9 mouse cellular contexts compared by ENCODE assay signal in the genomic region with DNA sequence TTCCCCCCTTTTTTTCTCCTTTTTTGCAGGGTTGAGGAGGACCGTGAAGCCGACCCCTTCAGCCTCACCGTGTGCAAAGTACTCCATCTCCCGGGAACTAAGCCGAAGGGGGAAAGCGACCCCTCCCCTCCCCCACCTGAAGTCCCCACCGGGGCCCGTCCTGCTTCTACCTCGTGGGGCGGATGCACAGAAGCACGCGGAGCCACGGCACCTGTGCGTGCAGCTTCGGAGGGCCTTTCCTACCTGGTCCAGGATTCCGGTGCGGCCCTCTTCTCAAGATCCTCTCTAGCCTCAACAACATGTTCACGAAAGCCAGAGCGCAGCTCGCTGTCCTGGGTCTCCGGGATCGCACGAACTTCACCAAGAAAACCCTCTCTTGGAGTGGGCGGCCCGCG. TPM values are rescaled to one million over a fixed set of nuclear protein-coding genes. Genes with fewer than 3 reads are reported as not detected.
DNase-seq lines count a peak whose midpoint lies in the region; ATAC-seq lines count a peak whose summit lies in the region.
"Had no signal": no experiment of that assay in that cellular context is flagged by ENCODE, and none has a peak within 500 bp of the region (broad histone marks: within the 10 kb centered on the region; RNA-seq: fewer than 3 reads in every experiment).

No protein-coding gene starts in this region.

- no peak overlapping the region for H3K27ac ChIP-seq in kidney, embryonic 16.5 days (ENCODE audit: low read length)
- no peak overlapping the region for H3K27ac ChIP-seq in embryonic facial prominence, embryonic 10.5 days (replicated peaks)
- H3K27ac ChIP-seq in hindbrain, embryonic 15.5 days (replicated peaks) = no peak overlapping the region
- no peak overlapping the region for H3K27ac ChIP-seq in midbrain, embryonic 16.5 days (ENCODE audit: low read length)

- no peak overlapping the region; the same call in 1 of the 2 replicates for H3K9ac ChIP-seq in kidney, embryonic 16.5 days (replicated peaks; ENCODE audit: low read length)
- no peak overlapping the region for H3K9ac ChIP-seq in hindbrain, embryonic 15.5 days
- H3K9ac ChIP-seq in midbrain, embryonic 16.5 days (ENCODE audit: low read depth, low read length) = no peak overlapping the region

- H3K27me3 ChIP-seq in kidney, embryonic 16.5 days (ENCODE audit: insufficient read depth, low read length) = peaks cover 88% of the 10 kb centered on the region
- H3K27me3 ChIP-seq in embryonic facial prominence, embryonic 10.5 days (replicated peaks; ENCODE audit: low read depth, poor library complexity, severe bottlenecking) = peaks cover 99% of the 10 kb centered on the region
- H3K27me3 ChIP-seq in hindbrain, embryonic 15.5 days = peaks cover 88% of the 10 kb centered on the region
- H3K27me3 ChIP-seq in midbrain, embryonic 16.5 days (ENCODE audit: control insufficient read depth, insufficient read depth, low read depth, low read length) = peaks cover 69% of the 10 kb centered on the region

- no peak for DNase-seq in kidney, adult 9 months
- DNase-seq in embryonic facial prominence, embryonic 10.5 days (ENCODE audit: low spot score) = no peak
- DNase-seq in frontal cortex, postnatal 25 days (ENCODE audit: low spot score in 2 of 2) = no peak
- DNase-seq in ovary, postnatal 10 days (ENCODE audit: low spot score) = no peak

- no peaks in the 10 kb centered on the region for H3K36me3 ChIP-seq in kidney, embryonic 16.5 days (ENCODE audit: insufficient read depth, low read length)
- no peaks in the 10 kb centered on the region for H3K36me3 ChIP-seq in embryonic facial prominence, embryonic 10.5 days (replicated peaks)
- no peaks in the 10 kb centered on the region for H3K36me3 ChIP-seq in hindbrain, embryonic 15.5 days
- no peaks in the 10 kb centered on the region for H3K36me3 ChIP-seq in midbrain, embryonic 16.5 days (ENCODE audit: control insufficient read depth, insufficient read depth, low read length)

- 1% methylated on average over 26 of the region's 26 CpGs for WGBS in kidney, embryonic 16.5 days
- WGBS in embryonic facial prominence, embryonic 10.5 days = under 1% methylated on average over 26 of the region's 26 CpGs
- under 1% methylated on average over 26 of the region's 26 CpGs for WGBS in hindbrain, embryonic 15.5 days
- under 1% methylated on average over 26 of the region's 26 CpGs for WGBS in midbrain, embryonic 16.5 days

- peak overlapping the region; percentile 97 for H3K4me2 ChIP-seq in kidney, embryonic 16.5 days (replicated peaks; ENCODE audit: low read depth, low read length)
- peak overlapping the region; percentile 94 for H3K4me2 ChIP-seq in hindbrain, embryonic 15.5 days
- H3K4me2 ChIP-seq in midbrain, embryonic 16.5 days (ENCODE audit: low read length) = peak overlapping the region; percentile 95

- peak overlapping the region; percentile 73 for H3K4me3 ChIP-seq in kidney, embryonic 16.5 days (ENCODE audit: low read length)
- H3K4me3 ChIP-seq in embryonic facial prominence, embryonic 10.5 days = peak overlapping the region; percentile 67
- peak overlapping the region; percentile 49 for H3K4me3 ChIP-seq in hindbrain, embryonic 15.5 days
- H3K4me3 ChIP-seq in midbrain, embryonic 16.5 days (ENCODE audit: low read depth, low read length) = peak overlapping the region; percentile 54

- H3K4me1 ChIP-seq in kidney, embryonic 16.5 days (ENCODE audit: insufficient read depth, low read length) = peaks cover 11% of the 10 kb centered on the region
- H3K4me1 ChIP-seq in embryonic facial prominence, embryonic 10.5 days = peaks cover 18% of the 10 kb centered on the region
- peaks cover 15% of the 10 kb centered on the region for H3K4me1 ChIP-seq in hindbrain, embryonic 15.5 days (replicated peaks)
- peaks cover 13% of the 10 kb centered on the region for H3K4me1 ChIP-seq in midbrain, embryonic 16.5 days (ENCODE audit: control insufficient read depth, insufficient read depth, low read length)

- no peaks in the 10 kb centered on the region for H3K9me3 ChIP-seq in kidney, embryonic 16.5 days (ENCODE audit: low read length)
- no peaks in the 10 kb centered on the region for H3K9me3 ChIP-seq in embryonic facial prominence, embryonic 10.5 days
- H3K9me3 ChIP-seq in hindbrain, embryonic 15.5 days = no peaks in the 10 kb centered on the region
- H3K9me3 ChIP-seq in midbrain, embryonic 16.5 days (replicated peaks; ENCODE audit: control insufficient read depth, low read length, poor library complexity, severe bottlenecking) = no peaks in the 10 kb centered on the region

- ATAC-seq in kidney, embryonic 16.5 days (ENCODE audit: low FRiP score, low TSS enrichment) = no peak; the same call in 1 of the 2 replicates
- ATAC-seq in hindbrain, embryonic 15.5 days (ENCODE audit: low FRiP score, low read depth) = peak; percentile 21; the same call in 1 of the 2 replicates
- ATAC-seq in midbrain, embryonic 16.5 days = peak; percentile 61; the same call in 1 of the 2 replicates
- ATAC-seq in megakaryocyte progenitor cell, adult 5-6 weeks (replicated peaks; ENCODE audit: poor library complexity) = no peak

RNA-seq across cellular contexts. Expression of gene Cdkn2a, which starts 0.4 kb away (rescaled TPM):
- polyA plus RNA-seq in kidney, embryonic 16.5 days (2015; fragmentation: Nextera tagmentation; extraction: Ambion mirVana) = not detected in 2 replicates
- not detected in 2 replicates for polyA plus RNA-seq in embryonic facial prominence, embryonic 10.5 days (2016; fragmentation: Nextera tagmentation; extraction: Ambion mirVana)
- polyA plus RNA-seq in hindbrain, embryonic 15.5 days (2015; fragmentation: Nextera tagmentation; extraction: Ambion mirVana) = not detected in 2 replicates
- polyA plus RNA-seq in midbrain, embryonic 16.5 days (2015; fragmentation: Nextera tagmentation; extraction: Ambion mirVana) = not detected in 2 replicates
- not detected in 2 replicates for total RNA-seq in megakaryocyte progenitor cell, adult 5-6 weeks (2015)
- total RNA-seq in megakaryocyte progenitor cell, adult 5-6 weeks (2017) = 0.78 TPM in 1 of 2 replicates, not detected in the other
- total RNA-seq: gastrocnemius, postnatal 36 days had no signal

RNA-seq across cellular contexts. Expression of gene Cdkn2b, which starts 16.8 kb away (rescaled TPM):
- 0.99 and 1.3 TPM in 2 replicates for polyA plus RNA-seq in kidney, embryonic 16.5 days (2015; fragmentation: Nextera tagmentation; extraction: Ambion mirVana)
- 0.88 and 1.2 TPM in 2 replicates for polyA plus RNA-seq in embryonic facial prominence, embryonic 10.5 days (2016; fragmentation: Nextera tagmentation; extraction: Ambion mirVana)
- polyA plus RNA-seq in hindbrain, embryonic 15.5 days (2015; fragmentation: Nextera tagmentation; extraction: Ambion mirVana) = 1.0 and 1.5 TPM in 2 replicates
- 0.70 and 0.87 TPM in 2 replicates for polyA plus RNA-seq in midbrain, embryonic 16.5 days (2015; fragmentation: Nextera tagmentation; extraction: Ambion mirVana)
- total RNA-seq in megakaryocyte progenitor cell, adult 5-6 weeks (2015) = not detected in 2 replicates
- total RNA-seq in megakaryocyte progenitor cell, adult 5-6 weeks (2017) = not detected in 2 replicates

Comparison
In these comparisons a context has a peak if more than half of its experiments do, and no peak if none do; other contexts are left out.
1. ATAC-seq: peak in hindbrain, embryonic 15.5 days (single experiment) and midbrain, embryonic 16.5 days (single experiment); none in kidney, embryonic 16.5 days (single experiment) and megakaryocyte progenitor cell, adult 5-6 weeks (single experiment).
2. Peak in every context shown above with its lines, with median percentiles within 50 percentile points of each other: H3K4me2 ChIP-seq and H3K4me3 ChIP-seq.